Mouse (Mus musculus) stomach, postnatal 0 days (tissue): Measurements from ENCODE around the gene Anapc2. TPM values are rescaled to one million over a fixed set of nuclear protein-coding genes. Genes with fewer than 3 reads are reported as not detected.

Experiments
- ATAC-seq: fragments of 200-750 bp; cut with Nextera tagmentation; 2 replicates; pipeline ENCODE4 v1.8.0; 2017; ENCODE audit not compliant: low FRiP score, low TSS enrichment
- DNase-seq: peaks from one replicate; pipeline ENCODE4 v3.0.0-alpha.2; 2016; ENCODE audit warnings: low spot score
- H3K27ac ChIP-seq: fragments of 300-500 bp; sonication (generic); replicated peaks from 2 replicates; pipeline ENCODE4 v1.5.1; 2014; ENCODE audit warnings: mild to moderate bottlenecking, control low read depth
- H3K27me3 ChIP-seq: fragments of 300-500 bp; sonication (generic); 2 replicates; pipeline ENCODE4 v1.6.1; 2014; ENCODE audit warnings: low read length; ENCODE audit not compliant: control insufficient read depth, insufficient read depth
- H3K36me3 ChIP-seq: fragments of 300-500 bp; sonication (generic); 2 replicates; pipeline ENCODE4 v1.6.1; 2014; ENCODE audit warnings: low read length, mixed read lengths; ENCODE audit not compliant: control insufficient read depth, insufficient read depth
- H3K4me1 ChIP-seq: fragments of 300-500 bp; sonication (generic); replicated peaks from 2 replicates; pipeline ENCODE4 v1.6.1; 2014; ENCODE audit warnings: antibody characterized with exemption; ENCODE audit not compliant: control insufficient read depth, insufficient read depth
- H3K4me2 ChIP-seq: fragments of 300-500 bp; sonication (generic); replicated peaks from 2 replicates; pipeline ENCODE4 v1.6.1; 2014; ENCODE audit warnings: low read depth, mild to moderate bottlenecking, control low read depth, moderate library complexity
- H3K4me3 ChIP-seq: fragments of 300-500 bp; sonication (generic); 2 replicates; pipeline ENCODE4 v1.5.1; 2014; ENCODE audit warnings: low read depth, low read length, control low read depth
- H3K9ac ChIP-seq: fragments of 300-500 bp; sonication (generic); 2 replicates; pipeline ENCODE4 v1.6.1; 2014; ENCODE audit warnings: mild to moderate bottlenecking, low read length, control low read depth, mixed read lengths
- H3K9me3 ChIP-seq: fragments of 300-500 bp; sonication (generic); 2 replicates; pipeline ENCODE4 v1.6.1; 2016; ENCODE audit warnings: low read length; ENCODE audit not compliant: control insufficient read depth
- CTCF ChIP-seq: IDR thresholded peaks from 2 replicates; pipeline ENCODE4 v1.5.1; 2016; ENCODE audit warnings: antibody characterized with exemption, low read depth, mild to moderate bottlenecking, moderate library complexity
- EP300 ChIP-seq: optimal IDR thresholded peaks from 2 replicates; pipeline ENCODE3; 2016; ENCODE audit warnings: antibody characterized with exemption
- WGBS: fragments of 180-500 bp; shearing (Covaris S2); extraction: QIAGEN DNeasy Blood & Tissue Kit; methylation state at CpG from one replicate; pipeline ENCODE4 v1.1.7; 2014; 5-methylcytosine and 5-hydroxymethylcytosine counted together
- polyA plus RNA-seq: library from polyadenylated mRNA; unstranded; fragments of >200 nt; fragmentation: Nextera tagmentation; extraction: Ambion mirVana; gene quantifications from 2 replicates; pipeline ENCODE4 v1.2.1, GENCODE M21; 2015

Anapc2 gene
- polyA plus RNA-seq, 1 experiment from 2014 or later = 57.5 TPM

GRCm38 (mm10) chr2:25328440-25328839, 56.2 kb downstream of the Anapc2 start:
- Histone ChIP-seq H3K4me2 (no peak overlapping the region), H3K9ac (no peak overlapping the region), H3K27me3 (no peaks in the 10 kb centered on the region), H3K4me3 (no peak overlapping the region), H3K36me3 (no peaks in the 10 kb centered on the region), H3K9me3 (no peaks in the 10 kb centered on the region), H3K27ac (no peak overlapping the region), H3K4me1 (peaks cover 1% of the 10 kb centered on the region; the same call in 1 of the 2 replicates)
- no peak for ATAC-seq
- TF ChIP-seq CTCF (peak; percentile 78), EP300 (no peak)
- peak; percentile 50 for DNase-seq
- 40% methylated on average over 7 of the region's 7 CpGs for WGBS

GRCm38 (mm10) chr2:25331470-25331869, 59.2 kb downstream of the Anapc2 start:
- DNase-seq = no peak

GRCm38 (mm10) chr2:25332286-25333160, 60.2 kb downstream of the Anapc2 start, which contains the start of gene Man1b1:
Gene Man1b1 (plus strand): TSS chr2:25332338.
- ATAC-seq (peak; percentile 97), DNase-seq (peak; percentile 99)
- TF ChIP-seq CTCF (peak; percentile 68), EP300 (no peak)
- Histone ChIP-seq H3K9ac (peak within 1 kb of the TSS; percentile 71), H3K36me3 (peaks cover 14% of the 10 kb centered on the region; the same call in 1 of the 2 replicates), H3K4me3 (peak within 1 kb of the TSS; percentile 91), H3K27ac (peak within 1 kb of the TSS; percentile 77), H3K4me2 (peak within 1 kb of the TSS; percentile 75), H3K27me3 (no peaks in the 10 kb centered on the region), H3K4me1 (peaks cover 3% of the 10 kb centered on the region; the same call in 1 of the 2 replicates), H3K9me3 (no peaks in the 10 kb centered on the region)
- under 1% methylated on average over 74 of the region's 78 CpGs for WGBS

More at GRCm38 (mm10) chr2:25331470-25331869, 59.2 kb downstream of the Anapc2 start:
- 56% methylated on average over 9 of the region's 9 CpGs for WGBS
- no peak for ATAC-seq
- Histone ChIP-seq H3K9me3 (no peaks in the 10 kb centered on the region), H3K4me1 (peaks cover 3% of the 10 kb centered on the region; the same call in 1 of the 2 replicates), H3K9ac (peak overlapping the region; percentile 71), H3K27ac (no peak overlapping the region), H3K4me3 (peak overlapping the region; percentile 91), H3K4me2 (peak overlapping the region; percentile 68), H3K36me3 (peaks cover 9% of the 10 kb centered on the region; the same call in 1 of the 2 replicates), H3K27me3 (no peaks in the 10 kb centered on the region)
- TF ChIP-seq EP300 (no peak), CTCF (peak; percentile 36; the same call in 1 of the 2 replicates)

- H3K27ac ChIP-seq = no peak overlapping the region
- no peaks in the 10 kb centered on the region for H3K27me3 ChIP-seq
- 78% methylated on average over 2 of the region's 2 CpGs for WGBS
- DNase-seq (no peak), ATAC-seq (no peak)
- peak overlapping the region; percentile 91 for H3K4me3 ChIP-seq
- peak overlapping the region; percentile 75 for H3K4me2 ChIP-seq
- H3K9ac ChIP-seq = peak overlapping the region; percentile 71
- peaks cover 18% of the 10 kb centered on the region; the same call in 1 of the 2 replicates for H3K36me3 ChIP-seq
- H3K9me3 ChIP-seq = no peaks in the 10 kb centered on the region
- peaks cover 3% of the 10 kb centered on the region; the same call in 1 of the 2 replicates for H3K4me1 ChIP-seq
- no peak for TF ChIP-seq EP300
- no peak for TF ChIP-seq CTCF
Measured at GRCm38 (mm10) chr2:25333569-25333968, 61.3 kb downstream of the Anapc2 start.

Other genes with a start within 250 kb of the Anapc2 start
- gene Nsmf, start 218.1 kb upstream of the Anapc2 start, polyA plus RNA-seq = 23.5 and 30.2 TPM in 2 replicates
- gene Entpd8, start 192.2 kb upstream of the Anapc2 start, polyA plus RNA-seq = 3.3 TPM in 2 replicates
- 4.0 and 4.4 TPM in 2 replicates for gene Noxa1, start 177.3 kb upstream of the Anapc2 start, polyA plus RNA-seq
- gene Nrarp, start 91.7 kb upstream of the Anapc2 start, polyA plus RNA-seq = 25.3 and 25.6 TPM in 2 replicates
- 13.1 and 13.7 TPM in 2 replicates for gene Tor4a, start 75.6 kb upstream of the Anapc2 start, polyA plus RNA-seq
- gene Nelfb, start 61.0 kb upstream of the Anapc2 start, polyA plus RNA-seq = 58.6 and 59.1 TPM in 2 replicates
- gene Stpg3, start 57.8 kb upstream of the Anapc2 start, polyA plus RNA-seq = not detected in 2 replicates
- gene Fam166a, start 53.7 kb upstream of the Anapc2 start, polyA plus RNA-seq = 0.92 TPM in 1 of 2 replicates, not detected in the other
- 475 and 486 TPM in 2 replicates for gene Tubb4b, start 47.8 kb upstream of the Anapc2 start, polyA plus RNA-seq
- gene Slc34a3, start 38.1 kb upstream of the Anapc2 start, polyA plus RNA-seq = 0.10 and 0.12 TPM in 2 replicates
- gene Rnf224, start 35.7 kb upstream of the Anapc2 start, polyA plus RNA-seq = 0.51 and 0.91 TPM in 2 replicates
- 26.8 and 31.7 TPM in 2 replicates for gene Rnf208, start 30.2 kb upstream of the Anapc2 start, polyA plus RNA-seq
- 326 and 355 TPM in 2 replicates for gene Cysrt1, start 30.0 kb upstream of the Anapc2 start, polyA plus RNA-seq
- gene AL732309.1, start 25.6 kb upstream of the Anapc2 start, polyA plus RNA-seq = 12.8 and 16.6 TPM in 2 replicates
- gene Tmem203, start 17.0 kb upstream of the Anapc2 start, polyA plus RNA-seq = 38.2 and 39.7 TPM in 2 replicates
- 17.4 and 20.3 TPM in 2 replicates for gene Tprn, start 9.9 kb upstream of the Anapc2 start, polyA plus RNA-seq
- 149 and 162 TPM in 2 replicates for gene Ssna1, start within 50 bp of the Anapc2 start, polyA plus RNA-seq
- not detected in 2 replicates for gene Tmem210, start 15.7 kb downstream of the Anapc2 start, polyA plus RNA-seq
- 34.9 and 42.1 TPM in 2 replicates for gene Lrrc26, start 17.4 kb downstream of the Anapc2 start, polyA plus RNA-seq
- gene Grin1, start 46.7 kb downstream of the Anapc2 start, polyA plus RNA-seq = 1.3 TPM in 2 replicates
- 29.2 and 29.9 TPM in 2 replicates for gene Man1b1, start 59.9 kb downstream of the Anapc2 start, polyA plus RNA-seq
- 9.5 and 9.9 TPM in 2 replicates for gene Dpp7, start 83.9 kb downstream of the Anapc2 start, polyA plus RNA-seq
- 33.2 and 36.9 TPM in 2 replicates for gene Uap1l1, start 93.2 kb downstream of the Anapc2 start, polyA plus RNA-seq
- gene Sapcd2, start 99.8 kb downstream of the Anapc2 start, polyA plus RNA-seq = 14.1 and 16.6 TPM in 2 replicates
- gene Entpd2, start 123.4 kb downstream of the Anapc2 start, polyA plus RNA-seq = 21.2 and 23.3 TPM in 2 replicates
- gene Npdc1, start 126.9 kb downstream of the Anapc2 start, polyA plus RNA-seq = 52.8 and 53.0 TPM in 2 replicates
- gene Fut7, start 150.8 kb downstream of the Anapc2 start, polyA plus RNA-seq = 0.12 TPM in 1 of 2 replicates, not detected in the other
- 1.7 and 2.6 TPM in 2 replicates for gene Abca2, start 156.2 kb downstream of the Anapc2 start, polyA plus RNA-seq
- gene Clic3, start 184.4 kb downstream of the Anapc2 start, polyA plus RNA-seq = 246 and 272 TPM in 2 replicates
- 51.7 and 59.7 TPM in 2 replicates for gene Paxx, start 188.6 kb downstream of the Anapc2 start, polyA plus RNA-seq
- 4.7 and 5.2 TPM in 2 replicates for gene Ptgds, start 197.6 kb downstream of the Anapc2 start, polyA plus RNA-seq
- not detected in 2 replicates for gene Lcn12, start 221.4 kb downstream of the Anapc2 start, polyA plus RNA-seq
- gene Fbxw5, start 228.3 kb downstream of the Anapc2 start, polyA plus RNA-seq = 39.3 and 47.5 TPM in 2 replicates
- gene C8g, start 229.2 kb downstream of the Anapc2 start, polyA plus RNA-seq = 2.8 and 3.8 TPM in 2 replicates